Mouse (Mus musculus) heart, embryonic 15.5 days (tissue): Measurements from ENCODE around the gene 7530416G11Rik. TPM values are rescaled to one million over a fixed set of nuclear protein-coding genes. Genes with fewer than 3 reads are reported as not detected.

Source experiments
- ATAC-seq: fragments of 200-750 bp; cut with Nextera tagmentation; replicated peaks from 2 replicates; pipeline ENCODE4 v1.8.0; 2017; ENCODE audit warnings: low read depth, moderate TSS enrichment; ENCODE audit not compliant: insufficient number of reproducible peaks, insufficient read depth, low FRiP score
- H3K27ac ChIP-seq: fragments of 300-500 bp; sonication (generic); 2 replicates; pipeline ENCODE4 v1.5.1; 2015; ENCODE audit warnings: mild to moderate bottlenecking, inconsistent platforms
- H3K27me3 ChIP-seq: fragments of 300-500 bp; sonication (generic); 2 replicates; pipeline ENCODE4 v1.6.1; 2015; ENCODE audit warnings: inconsistent platforms
- H3K36me3 ChIP-seq: fragments of 300-500 bp; sonication (generic); 2 replicates; pipeline ENCODE4 v1.6.1; 2015; ENCODE audit warnings: mild to moderate bottlenecking, inconsistent platforms
- H3K4me1 ChIP-seq: fragments of 300-500 bp; sonication (generic); replicated peaks from 2 replicates; pipeline ENCODE4 v1.6.1; 2015; ENCODE audit warnings: inconsistent platforms
- H3K4me2 ChIP-seq: fragments of 300-500 bp; sonication (generic); 2 replicates; pipeline ENCODE4 v1.6.1; 2015; ENCODE audit warnings: inconsistent platforms, mild to moderate bottlenecking, moderate library complexity
- H3K4me3 ChIP-seq: fragments of 300-500 bp; sonication (generic); 2 replicates; pipeline ENCODE4 v1.5.1; 2015; ENCODE audit warnings: mild to moderate bottlenecking, inconsistent platforms
- H3K9ac ChIP-seq: fragments of 300-500 bp; sonication (generic); 2 replicates; pipeline ENCODE4 v1.6.1; 2015; ENCODE audit warnings: mild to moderate bottlenecking, inconsistent platforms
- H3K9me3 ChIP-seq: fragments of 300-500 bp; sonication (generic); replicated peaks from 2 replicates; pipeline ENCODE4 v1.6.1; 2016; ENCODE audit warnings: inconsistent platforms
- WGBS: fragments of 180-500 bp; shearing (Covaris S2); methylation state at CpG from one replicate; pipeline ENCODE4 v1.1.7; 2015; ENCODE audit warnings: mixed read lengths; 5-methylcytosine and 5-hydroxymethylcytosine counted together
- polyA plus RNA-seq: library from polyadenylated mRNA; unstranded; fragments of >200 nt; fragmentation: Nextera tagmentation; extraction: Ambion mirVana; gene quantifications from 2 replicates; pipeline ENCODE4 v1.2.1, GENCODE M21; 2015

7530416G11Rik gene
- polyA plus RNA-seq = not detected in 2 replicates

- Histone ChIP-seq H3K9ac (no peak within 1 kb of the TSS), H3K36me3 (no peaks in the 10 kb centered on the region), H3K9me3 (no peaks in the 10 kb centered on the region), H3K4me3 (no peak within 1 kb of the TSS), H3K27me3 (peaks cover 24% of the 10 kb centered on the region), H3K4me1 (peaks cover 6% of the 10 kb centered on the region; the same call in 1 of the 2 replicates), H3K27ac (no peak within 1 kb of the TSS), H3K4me2 (no peak within 1 kb of the TSS)
- ATAC-seq = no peak
- 80% methylated on average over 8 of the region's 8 CpGs for WGBS
These were observed at the start of gene 7530416G11Rik for GRCm38 (mm10) chr15:85503127-85503526. Gene 7530416G11Rik, minus strand, starts transcription at chr15:85503227.

- ATAC-seq = no peak
These were observed 43.5 kb upstream of the 7530416G11Rik start for GRCm38 (mm10) chr15:85546500-85546899.

GRCm38 (mm10) chr15:85545369-85545768, 42.3 kb upstream of the 7530416G11Rik start:
- no peak overlapping the region for H3K9ac ChIP-seq
- peaks cover 4% of the 10 kb centered on the region for H3K27me3 ChIP-seq
- WGBS = 66% methylated on average over 5 of the region's 5 CpGs
- peaks cover 8% of the 10 kb centered on the region for H3K4me1 ChIP-seq
- ATAC-seq = no peak
- no peaks in the 10 kb centered on the region for H3K36me3 ChIP-seq
- H3K4me3 ChIP-seq = no peak overlapping the region
- no peak overlapping the region for H3K4me2 ChIP-seq
- H3K9me3 ChIP-seq = no peaks in the 10 kb centered on the region
- H3K27ac ChIP-seq = no peak overlapping the region

More at GRCm38 (mm10) chr15:85546500-85546899, 43.5 kb upstream of the 7530416G11Rik start:
- Histone ChIP-seq H3K4me3 (no peak overlapping the region), H3K36me3 (no peaks in the 10 kb centered on the region), H3K27ac (no peak overlapping the region), H3K9ac (no peak overlapping the region), H3K27me3 (no peaks in the 10 kb centered on the region; the same call in none of the 2 replicates), H3K4me2 (no peak overlapping the region), H3K9me3 (no peaks in the 10 kb centered on the region), H3K4me1 (peaks cover 8% of the 10 kb centered on the region)
- WGBS = 81% methylated on average over 4 of the region's 4 CpGs

- no peak overlapping the region for H3K4me3 ChIP-seq
- H3K36me3 ChIP-seq = no peaks in the 10 kb centered on the region
- no peak overlapping the region for H3K4me2 ChIP-seq
- no peak overlapping the region for H3K9ac ChIP-seq
- ATAC-seq = no peak
- WGBS = 65% methylated on average over 11 of the region's 11 CpGs
- no peaks in the 10 kb centered on the region for H3K9me3 ChIP-seq
- peaks cover 18% of the 10 kb centered on the region for H3K4me1 ChIP-seq
- H3K27me3 ChIP-seq = peaks cover 24% of the 10 kb centered on the region
- no peak overlapping the region for H3K27ac ChIP-seq
These were observed 35.1 kb upstream of the 7530416G11Rik start for GRCm38 (mm10) chr15:85538170-85538569.

DNA sequence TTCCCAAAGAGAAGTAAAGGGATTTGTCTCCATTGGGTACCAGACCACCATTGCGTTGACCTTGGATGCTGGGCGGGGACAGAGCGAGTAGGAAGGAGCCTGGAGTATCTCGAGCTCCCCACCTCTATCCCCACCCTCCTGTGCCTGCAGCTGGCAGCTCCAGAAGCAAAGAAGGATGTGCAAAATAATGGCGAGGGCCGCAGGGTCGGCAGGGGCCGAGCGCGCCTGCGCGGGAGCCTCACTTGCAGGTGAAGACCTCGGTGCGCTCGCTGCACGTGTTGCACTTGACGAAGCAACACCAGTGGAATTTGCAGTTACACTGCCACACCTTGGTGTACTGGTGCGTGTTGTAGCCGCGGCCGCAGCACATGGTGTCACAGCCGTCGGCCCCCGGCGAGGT, 34.1 kb upstream of the 7530416G11Rik start:
- 75% methylated on average over 25 of the region's 25 CpGs for WGBS
- Histone ChIP-seq H3K4me3 (no peak overlapping the region), H3K4me1 (peaks cover 18% of the 10 kb centered on the region), H3K27ac (no peak overlapping the region), H3K9me3 (no peaks in the 10 kb centered on the region), H3K27me3 (peaks cover 25% of the 10 kb centered on the region), H3K4me2 (no peak overlapping the region), H3K36me3 (no peaks in the 10 kb centered on the region), H3K9ac (no peak overlapping the region)
- ATAC-seq = no peak

GRCm38 (mm10) chr15:85534646-85535045, 31.6 kb upstream of the 7530416G11Rik start:
- no peak overlapping the region for H3K27ac ChIP-seq
- WGBS = 88% methylated on average over 6 of the region's 6 CpGs
- no peak overlapping the region for H3K4me2 ChIP-seq
- H3K36me3 ChIP-seq = no peaks in the 10 kb centered on the region
- H3K9me3 ChIP-seq = no peaks in the 10 kb centered on the region
- H3K4me1 ChIP-seq = peaks cover 18% of the 10 kb centered on the region
- H3K9ac ChIP-seq = no peak overlapping the region
- no peak overlapping the region for H3K4me3 ChIP-seq
- ATAC-seq = no peak
- H3K27me3 ChIP-seq = peaks cover 35% of the 10 kb centered on the region; the same call in 1 of the 2 replicates

GRCm38 (mm10) chr15:85534215-85534614, 31.2 kb upstream of the 7530416G11Rik start:
- Histone ChIP-seq H3K27me3 (peaks cover 35% of the 10 kb centered on the region; the same call in 1 of the 2 replicates), H3K36me3 (no peaks in the 10 kb centered on the region), H3K9me3 (no peaks in the 10 kb centered on the region), H3K27ac (no peak overlapping the region), H3K4me2 (no peak overlapping the region), H3K4me3 (no peak overlapping the region), H3K4me1 (peaks cover 18% of the 10 kb centered on the region), H3K9ac (no peak overlapping the region)
- ATAC-seq = peak; percentile 47
- 39% methylated on average over 8 of the region's 8 CpGs for WGBS

- H3K27me3 ChIP-seq = peaks cover 23% of the 10 kb centered on the region; the same call in 1 of the 2 replicates
- peaks cover 18% of the 10 kb centered on the region for H3K4me1 ChIP-seq
- H3K9ac ChIP-seq = no peak overlapping the region
- H3K27ac ChIP-seq = no peak overlapping the region
- H3K4me3 ChIP-seq = no peak overlapping the region
- no peak overlapping the region for H3K4me2 ChIP-seq
- WGBS = 68% methylated on average over 3 of the region's 3 CpGs
- H3K36me3 ChIP-seq = no peaks in the 10 kb centered on the region
- no peaks in the 10 kb centered on the region for H3K9me3 ChIP-seq
- no peak for ATAC-seq
These were observed 29.0 kb upstream of the 7530416G11Rik start for GRCm38 (mm10) chr15:85532063-85532462.

DNA sequence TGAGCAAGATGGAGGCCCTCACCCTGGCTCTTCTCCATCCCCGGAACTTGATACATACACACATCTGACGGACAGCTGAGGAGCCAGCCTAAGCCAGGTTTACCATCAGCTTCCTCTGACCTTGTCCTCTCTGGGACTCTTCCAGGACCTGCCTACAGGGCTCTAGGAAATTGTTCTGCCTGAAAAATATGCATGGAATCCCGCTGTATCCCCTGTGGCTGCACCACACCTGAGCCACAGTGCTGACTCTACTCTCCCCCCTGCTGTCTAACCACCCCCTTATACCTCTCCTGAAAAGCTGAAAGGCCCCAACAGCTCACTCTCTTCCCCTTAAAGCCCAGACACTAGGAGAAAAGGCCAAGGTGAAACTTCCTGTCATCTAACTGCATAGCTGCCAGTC, 26.9 kb upstream of the 7530416G11Rik start:
- Histone ChIP-seq H3K4me1 (peaks cover 14% of the 10 kb centered on the region), H3K4me3 (no peak overlapping the region), H3K36me3 (no peaks in the 10 kb centered on the region), H3K4me2 (no peak overlapping the region), H3K27ac (no peak overlapping the region), H3K9me3 (no peaks in the 10 kb centered on the region), H3K9ac (no peak overlapping the region), H3K27me3 (peaks cover 23% of the 10 kb centered on the region; the same call in 1 of the 2 replicates)
- WGBS = 65% methylated on average over 3 of the region's 3 CpGs
- ATAC-seq = no peak

- WGBS = 40% methylated on average over 12 of the region's 12 CpGs
- Histone ChIP-seq H3K9me3 (no peaks in the 10 kb centered on the region), H3K4me3 (no peak overlapping the region), H3K9ac (no peak overlapping the region), H3K36me3 (no peaks in the 10 kb centered on the region), H3K4me2 (no peak overlapping the region), H3K27me3 (peaks cover 32% of the 10 kb centered on the region; the same call in 1 of the 2 replicates), H3K4me1 (peaks cover 9% of the 10 kb centered on the region), H3K27ac (no peak overlapping the region)
- no peak for ATAC-seq
These were observed 21.4 kb upstream of the 7530416G11Rik start for GRCm38 (mm10) chr15:85524404-85524950.

DNA sequence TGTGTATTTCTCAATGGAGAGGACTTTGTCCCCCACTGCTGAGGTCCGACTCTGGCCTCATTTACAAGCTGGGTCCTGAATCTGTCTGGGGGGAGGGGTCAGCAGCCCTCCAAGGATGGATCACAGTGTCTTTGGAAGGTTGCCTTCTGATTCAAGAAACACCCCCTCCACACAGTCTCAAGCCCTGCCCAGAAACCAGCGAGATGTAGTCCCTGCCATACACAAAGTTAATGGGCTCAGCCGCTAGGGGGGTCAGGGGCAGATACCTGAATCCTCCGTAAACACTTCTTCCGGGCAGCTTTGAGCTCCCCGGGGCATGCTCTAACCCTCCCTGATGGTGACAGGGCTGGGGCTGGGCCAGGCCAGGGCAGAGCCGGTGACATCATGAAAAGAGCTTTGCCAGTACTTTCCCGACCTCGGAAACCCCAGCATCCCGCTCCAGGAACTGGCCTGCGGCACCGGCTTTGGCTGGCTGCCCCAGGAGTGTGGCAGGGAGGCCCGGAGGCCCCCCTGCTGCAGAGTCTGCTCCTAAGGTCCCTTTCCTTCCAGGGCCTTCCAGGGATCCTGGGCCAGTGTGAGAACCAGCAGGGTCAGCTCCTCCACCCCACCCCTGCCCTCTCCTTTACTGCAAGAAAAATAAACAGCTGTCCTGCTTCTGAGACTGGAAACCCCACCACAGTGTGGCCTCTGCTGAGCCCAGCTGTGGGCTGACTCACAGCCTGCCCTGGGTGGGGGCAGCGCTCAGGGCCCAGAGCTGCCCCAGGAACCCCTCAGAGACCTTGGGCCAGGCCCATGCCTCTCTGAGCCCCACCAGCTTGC, 20.4 kb upstream of the 7530416G11Rik start:
- H3K4me3 ChIP-seq = peak overlapping the region; percentile 13
- 7% methylated on average over 14 of the region's 14 CpGs for WGBS
- no peaks in the 10 kb centered on the region for H3K9me3 ChIP-seq
- peak overlapping the region; percentile 48 for H3K4me2 ChIP-seq
- H3K4me1 ChIP-seq = peaks cover 9% of the 10 kb centered on the region
- H3K27ac ChIP-seq = no peak overlapping the region
- no peaks in the 10 kb centered on the region for H3K36me3 ChIP-seq
- H3K9ac ChIP-seq = no peak overlapping the region; the same call in 1 of the 2 replicates
- ATAC-seq = peak; percentile 79
- peaks cover 38% of the 10 kb centered on the region for H3K27me3 ChIP-seq
